Mouse (Mus musculus) bone marrow, adult 2 months (tissue): ENCODE measurements around the gene Msln.
"Not testable (repeated sequence)": the region's sequence is repeated elsewhere in the genome, so short reads cannot be mapped to it uniquely, and the experiment has no call there.

ENCODE experiments used
- CTCF ChIP-seq: fragments of 200-500 bp; IDR thresholded peaks from 2 replicates; pipeline ENCODE4 v1.5.1; 2011; ENCODE audit warnings: low read length, control low read depth; ENCODE audit not compliant: control insufficient read depth, insufficient read depth
- POLR2A ChIP-seq: fragments of 200-500 bp; IDR thresholded peaks from 2 replicates; pipeline ENCODE4 v1.6.1; 2011; ENCODE audit warnings: low read depth, mild to moderate bottlenecking, control low read depth, low read length, borderline replicate concordance; ENCODE audit not compliant: control insufficient read depth

GRCm38 (mm10) chr17:25741471-25741870 lies 12.7 kb downstream of the Msln start:
- not testable (repeated sequence) for TF ChIP-seq POLR2A, CTCF
